Mouse (Mus musculus): Measurements from ENCODE around the gene Baz1b.

The Baz1b gene

DNA sequence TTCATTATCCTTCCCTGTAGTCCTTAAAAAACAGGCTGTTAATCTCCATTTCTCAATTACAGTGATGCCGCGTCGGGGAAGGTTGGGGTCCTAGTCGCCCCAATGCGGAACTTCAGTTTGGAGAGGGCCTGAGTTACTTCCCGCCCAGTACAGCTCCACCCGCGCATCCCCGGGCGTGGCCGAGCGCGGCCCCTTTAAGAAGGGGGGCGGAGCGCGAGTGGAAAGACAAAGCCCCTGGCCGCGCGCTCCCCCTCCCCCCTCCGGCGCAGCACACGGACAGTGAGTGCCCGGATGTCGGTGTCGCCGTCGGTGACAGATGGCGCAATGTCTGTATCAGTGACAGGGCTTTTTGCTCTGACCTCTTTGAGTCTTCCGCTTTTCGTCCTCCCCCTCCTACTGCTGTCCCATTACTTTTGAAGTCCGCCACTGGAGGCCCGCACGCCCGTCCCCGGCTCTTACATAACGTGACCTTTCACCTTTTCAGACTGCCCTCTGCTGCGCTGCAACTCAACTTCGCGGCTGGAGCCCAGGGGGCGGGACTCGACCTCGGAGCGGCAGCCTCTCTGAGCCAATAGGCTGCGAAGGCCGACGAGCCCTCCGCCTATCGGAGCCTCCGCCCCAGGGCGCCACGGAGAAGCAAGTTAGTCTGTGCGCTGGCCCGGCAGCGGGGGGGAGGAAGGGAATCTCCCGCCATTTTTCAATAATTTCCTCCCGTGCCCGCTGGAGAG is at the start of gene Baz1b:
Gene Baz1b, plus strand, starts transcription at position 644 of the 728 bp plus-strand sequence.
- peak; percentile 99 for DNase-seq

DNA sequence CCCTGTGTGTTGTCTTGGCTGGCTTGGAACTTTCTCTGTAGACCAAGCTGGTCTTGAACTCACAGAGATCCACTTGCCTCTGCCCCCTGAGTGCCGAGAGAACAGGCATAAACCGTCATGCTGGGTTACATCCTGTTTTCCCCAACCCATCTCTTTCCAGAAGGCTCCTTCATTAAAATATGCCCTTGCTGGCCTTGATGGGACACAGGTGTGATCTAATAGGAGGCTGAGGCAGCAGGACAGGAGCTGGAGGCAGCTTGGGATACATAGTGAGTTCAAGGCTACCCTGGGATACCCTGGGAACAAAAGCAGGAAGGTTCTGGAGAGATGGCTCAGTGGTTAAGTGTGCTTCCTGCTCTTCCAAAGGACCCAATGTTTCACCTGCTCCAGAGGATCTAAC is 47.2 kb upstream of the Baz1b start:
- DNase-seq, result no peak

DNA sequence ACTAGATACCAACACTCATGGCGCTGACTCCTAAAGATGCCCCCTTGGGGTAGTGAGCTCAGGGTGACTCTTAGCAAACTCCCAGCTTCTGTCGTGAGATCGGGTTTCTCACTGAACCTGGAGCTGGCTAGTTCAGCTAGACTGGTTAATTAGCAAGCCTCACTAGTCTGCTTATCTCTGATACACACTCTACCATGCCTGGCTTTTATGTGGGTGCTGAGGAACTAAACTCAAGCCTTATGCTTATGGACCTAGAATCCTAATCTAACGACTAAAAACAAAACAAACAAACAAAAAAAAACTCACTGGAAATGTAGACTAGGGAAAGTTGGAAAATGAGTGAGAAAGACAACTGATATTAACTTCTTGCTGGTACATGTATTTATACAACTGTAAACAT is 42.6 kb upstream of the Baz1b start:
- DNase-seq, result no peak

- no peak for DNase-seq
Measured at GRCm38 (mm10) chr5:135145532-135145931, 41.5 kb upstream of the Baz1b start.

- DNase-seq, result no peak
Measured at GRCm38 (mm10) chr5:135145955-135146354, 41.1 kb upstream of the Baz1b start.

GRCm38 (mm10) chr5:135148715-135149052 is 38.4 kb upstream of the Baz1b start:
- no peak for DNase-seq

DNA sequence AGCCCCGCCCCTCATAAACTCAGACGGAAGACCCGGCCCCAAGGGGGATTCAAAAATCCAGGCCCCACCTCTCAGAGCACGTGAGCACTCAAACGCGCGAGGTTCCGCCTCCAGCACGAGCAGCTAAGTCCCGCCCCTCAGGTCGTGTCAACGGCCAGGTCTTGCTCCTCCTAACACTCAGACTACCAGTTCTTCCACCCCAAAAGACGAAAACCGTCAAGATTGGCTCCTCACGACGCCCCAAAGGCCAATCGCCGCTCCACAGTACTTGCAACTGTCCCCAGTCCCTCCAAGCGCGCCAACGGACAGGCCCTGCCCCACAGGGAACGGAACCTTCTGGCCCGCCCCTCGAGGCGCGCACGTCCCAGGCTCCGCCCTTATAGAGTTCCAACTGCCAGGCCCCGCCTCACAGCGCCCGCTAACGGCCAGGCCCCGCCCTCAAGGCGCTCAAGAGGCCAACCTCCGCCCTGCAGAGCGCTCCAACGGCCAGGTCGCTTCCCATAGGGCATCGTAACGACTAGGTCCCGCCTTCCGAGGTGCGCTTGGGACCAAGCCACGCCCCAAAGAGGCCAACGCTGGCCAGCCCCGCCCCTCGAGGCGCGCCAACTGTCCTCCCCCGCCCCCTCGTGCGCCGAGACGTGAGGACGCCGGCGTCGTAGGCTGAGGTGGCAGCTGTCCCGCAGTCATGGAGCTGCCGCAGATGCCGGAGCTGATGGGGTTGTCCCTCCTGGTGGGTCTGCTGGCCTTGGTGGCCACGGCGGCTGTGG is 37.8 kb upstream of the Baz1b start, which contains the start of gene Tbl2:
Gene Tbl2, plus strand, starts transcription at position 605 of the 767 bp plus-strand sequence.
- DNase-seq, result peak; percentile 99

- DNase-seq, result no peak
Measured at GRCm38 (mm10) chr5:135149820-135150178, 37.3 kb upstream of the Baz1b start.

DNA sequence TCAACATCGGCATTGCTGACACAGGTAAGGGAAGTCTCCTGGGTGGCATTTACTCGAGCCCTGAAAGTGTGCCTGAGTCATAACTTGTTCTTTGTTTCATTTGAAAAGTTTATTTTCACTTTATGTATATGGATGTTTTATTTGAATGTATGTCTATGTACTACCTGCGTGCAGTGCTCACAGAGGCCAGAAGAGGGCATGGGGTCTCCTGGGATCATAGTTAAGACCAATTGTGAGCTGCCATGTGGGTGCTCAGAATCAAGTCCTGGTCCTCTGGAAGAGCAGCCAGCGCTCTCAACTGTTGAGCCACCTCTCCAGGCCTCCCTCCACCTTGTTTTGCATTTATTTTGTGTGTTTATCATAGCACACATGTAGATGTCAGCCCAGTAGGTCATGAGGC is 30.6 kb upstream of the Baz1b start:
- DNase-seq, result no peak

DNA sequence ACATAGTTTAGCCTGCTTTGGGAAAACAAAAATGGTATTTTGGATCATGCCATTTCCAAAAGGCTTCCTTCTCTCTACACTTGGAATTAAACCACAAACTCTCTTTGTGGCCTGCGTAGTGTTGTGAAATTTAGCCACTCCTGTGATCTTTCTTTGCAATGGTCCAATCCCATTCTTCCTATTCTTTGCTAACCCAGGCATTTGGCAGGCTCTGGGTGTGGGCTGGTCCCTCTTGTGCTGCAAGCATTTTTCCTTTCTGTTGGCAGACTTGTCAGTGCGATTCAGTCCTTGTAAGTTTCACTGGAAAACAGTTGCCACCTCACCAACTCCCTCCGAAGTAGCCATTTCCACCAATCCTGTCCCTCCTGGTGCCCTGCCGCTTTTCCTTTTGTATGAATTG is 25.8 kb upstream of the Baz1b start:
- no peak for DNase-seq

- DNase-seq, result no peak
Measured at GRCm38 (mm10) chr5:135161650-135162049, 25.4 kb upstream of the Baz1b start.

DNA sequence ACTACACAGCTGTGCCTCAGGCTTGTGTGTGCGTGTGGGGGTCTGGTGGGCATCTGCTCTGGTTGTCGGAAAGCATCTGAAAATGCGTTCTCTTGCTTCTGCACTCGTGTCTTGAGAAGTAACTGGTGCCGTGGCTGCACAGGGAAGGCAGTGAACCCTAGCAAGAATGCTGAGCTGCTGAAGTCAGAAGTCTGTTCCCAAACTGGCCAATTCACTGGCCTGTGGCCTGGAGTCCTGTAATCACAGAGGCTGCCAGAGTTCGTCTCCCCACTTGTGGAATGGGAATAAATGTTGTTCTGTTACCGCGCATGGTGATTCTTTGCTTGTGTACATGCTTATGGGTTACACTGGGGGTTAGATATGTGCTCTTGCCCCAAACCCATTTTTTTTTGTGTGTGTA is 24.7 kb upstream of the Baz1b start:
- peak; percentile 79 for DNase-seq

DNA sequence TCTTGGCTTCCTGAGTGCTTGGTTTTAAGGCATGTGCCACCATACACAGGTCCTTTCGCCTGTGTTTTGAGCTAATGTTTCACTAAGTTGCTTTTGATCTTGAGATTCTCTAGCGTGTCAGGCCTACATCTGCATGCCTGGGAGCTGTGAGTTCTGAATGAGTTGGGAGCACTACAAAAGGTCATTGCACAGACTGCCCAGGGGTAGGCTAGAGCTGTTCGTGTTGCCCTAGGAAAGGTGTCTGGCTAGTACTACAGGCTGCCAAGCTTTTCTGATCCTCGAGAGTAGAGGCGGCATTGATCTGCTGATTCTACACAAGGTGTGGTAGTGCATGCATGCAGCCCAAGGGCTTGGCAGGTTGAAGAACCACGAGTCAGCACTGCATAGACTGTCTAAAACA is 24.2 kb upstream of the Baz1b start:
- DNase-seq, result peak; percentile 60

GRCm38 (mm10) chr5:135166909-135167308 is 20.2 kb upstream of the Baz1b start:
- DNase-seq, result no peak

DNA sequence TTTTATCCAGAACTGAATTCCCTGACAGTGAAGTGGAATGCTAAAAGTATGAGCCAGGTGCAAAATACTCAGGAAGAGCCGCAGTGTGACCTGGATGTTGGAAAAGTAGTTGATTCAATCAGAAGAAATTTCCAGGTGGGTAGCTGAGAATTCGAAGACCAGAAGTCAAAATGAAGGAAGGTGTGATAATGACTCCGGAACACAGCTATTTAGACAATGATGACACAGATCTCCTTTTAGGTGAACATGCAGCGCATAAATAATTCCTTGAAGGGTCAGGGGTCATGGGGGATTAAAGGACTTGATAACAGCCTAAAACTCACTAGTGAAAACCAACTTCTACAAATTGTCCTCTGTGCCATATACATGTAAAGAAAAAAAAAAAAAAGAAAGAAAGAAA is 19.6 kb upstream of the Baz1b start:
- DNase-seq, result no peak

GRCm38 (mm10) chr5:135168063-135169062 is 18.7 kb upstream of the Baz1b start, which contains the start of gene Bcl7b:
TSS of gene Bcl7b (plus strand) at chr5:135168283.
- peak; percentile 98 for DNase-seq

DNA sequence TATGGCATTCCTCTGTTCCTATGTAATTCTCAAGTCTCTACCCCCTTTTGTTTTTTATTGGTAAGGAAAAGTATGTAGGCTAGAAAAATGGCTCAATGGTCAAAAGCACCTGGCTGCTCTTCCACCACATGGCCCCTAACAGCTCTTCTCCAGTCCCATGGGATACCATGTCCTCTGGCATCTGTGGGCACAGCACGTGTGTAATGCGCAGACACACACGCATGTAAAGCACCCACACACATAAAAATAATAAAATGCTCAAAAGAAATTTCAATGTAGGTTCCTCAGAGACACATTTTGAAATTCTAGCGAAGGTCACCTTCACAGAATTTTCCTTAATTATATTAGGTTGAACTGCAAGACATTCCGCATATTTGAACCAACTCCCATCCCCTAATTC is 17.6 kb upstream of the Baz1b start:
- DNase-seq, result no peak

- no peak for DNase-seq
Measured at GRCm38 (mm10) chr5:135171688-135172220, 15.3 kb upstream of the Baz1b start.

DNA sequence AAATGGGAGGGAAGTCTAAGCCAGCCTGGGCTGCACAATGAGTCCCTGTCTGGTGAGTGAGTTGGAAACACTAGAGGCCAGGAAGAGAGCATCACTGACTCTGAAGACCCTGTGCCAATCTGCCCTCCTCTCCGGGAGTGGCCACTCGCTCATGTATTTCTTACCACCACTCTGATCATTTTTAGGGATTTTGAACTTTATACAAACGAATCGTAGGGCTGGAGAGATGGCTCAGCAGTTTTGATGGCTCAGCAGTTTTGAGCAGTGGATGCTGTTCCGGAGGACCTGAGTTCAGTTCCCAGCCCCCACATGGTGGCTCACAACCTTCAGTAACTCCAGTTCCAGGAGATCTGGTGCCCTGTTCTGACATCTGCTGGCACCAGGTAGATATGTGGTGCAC is 14.1 kb upstream of the Baz1b start:
- DNase-seq, result no peak

DNA sequence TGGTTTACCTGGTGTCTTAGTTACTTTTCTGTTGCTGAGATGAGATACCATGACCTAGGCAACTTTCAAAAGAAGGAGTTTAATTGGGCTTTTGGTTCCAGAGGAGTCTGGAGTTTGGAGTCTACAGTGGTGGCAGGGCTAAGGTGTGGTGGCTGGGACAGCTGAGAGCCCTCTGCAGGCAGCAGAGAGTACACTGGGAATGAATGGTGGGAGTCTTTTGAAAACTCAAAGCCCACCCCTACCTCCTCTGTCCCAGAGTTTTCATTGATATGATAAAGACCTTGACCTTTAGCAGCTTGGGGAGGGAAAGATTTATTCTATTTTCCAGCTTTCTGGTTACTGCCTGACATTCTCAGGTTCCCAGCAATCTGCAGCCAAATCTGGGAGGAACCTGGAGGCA is 12.0 kb upstream of the Baz1b start:
- DNase-seq, result no peak

DNA sequence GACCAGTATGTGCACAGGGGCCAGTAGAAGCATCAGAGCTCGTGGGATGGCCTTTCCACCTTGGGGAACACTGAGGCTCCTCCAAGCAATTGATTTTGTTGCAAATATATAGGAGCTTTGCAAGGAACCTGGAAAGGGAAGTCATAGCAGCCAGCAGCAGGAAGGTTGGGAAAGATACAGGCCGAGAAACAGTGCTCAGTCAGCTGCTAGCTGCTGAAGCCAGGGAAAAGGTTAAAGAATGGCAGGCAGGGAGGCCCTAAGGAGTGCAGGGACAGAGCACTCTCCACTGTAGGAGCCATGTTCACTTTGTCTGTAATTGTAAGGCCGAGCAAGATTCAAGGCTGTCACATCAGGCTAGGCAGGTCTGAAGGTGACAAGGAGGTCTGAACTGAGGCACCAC is 8.5 kb upstream of the Baz1b start:
- no peak for DNase-seq

- DNase-seq, result no peak
Measured at GRCm38 (mm10) chr5:135178996-135179395, 8.1 kb upstream of the Baz1b start.

GRCm38 (mm10) chr5:135179616-135180015 is 7.4 kb upstream of the Baz1b start:
- no peak for DNase-seq
